Mouse (Mus musculus): ENCODE measurements around the gene Vcl.

Vcl gene

GRCm38 (mm10) chr14:20945296-20945695 is 16.1 kb downstream of the Vcl start:
- no peak for DNase-seq

- DNase-seq = no peak
Observed at GRCm38 (mm10) chr14:20956021-20956420, 26.8 kb downstream of the Vcl start.

DNA sequence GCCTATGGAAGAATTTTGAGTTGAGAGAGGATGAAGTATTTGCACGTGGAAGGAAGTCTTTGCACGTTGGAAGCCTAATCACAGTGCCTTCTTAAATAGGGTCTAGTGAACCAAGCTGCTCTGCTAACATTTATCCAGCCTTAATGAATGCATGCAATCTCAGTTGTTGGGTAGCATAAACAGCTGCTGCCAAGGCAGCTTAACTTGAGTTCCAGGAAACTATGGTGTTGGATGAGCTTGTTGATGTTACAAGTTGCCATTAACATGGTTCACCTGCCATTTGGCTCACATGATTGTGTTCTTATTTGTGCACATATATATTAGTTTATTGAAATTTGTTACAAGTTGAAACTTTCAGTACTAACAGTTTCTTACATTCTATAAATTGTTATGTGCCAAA is 29.8 kb downstream of the Vcl start:
- no peak for DNase-seq

- DNase-seq = no peak
Observed at GRCm38 (mm10) chr14:20962466-20962865, 33.3 kb downstream of the Vcl start.

- DNase-seq = no peak
Observed at GRCm38 (mm10) chr14:20962906-20963305, 33.7 kb downstream of the Vcl start.

DNA sequence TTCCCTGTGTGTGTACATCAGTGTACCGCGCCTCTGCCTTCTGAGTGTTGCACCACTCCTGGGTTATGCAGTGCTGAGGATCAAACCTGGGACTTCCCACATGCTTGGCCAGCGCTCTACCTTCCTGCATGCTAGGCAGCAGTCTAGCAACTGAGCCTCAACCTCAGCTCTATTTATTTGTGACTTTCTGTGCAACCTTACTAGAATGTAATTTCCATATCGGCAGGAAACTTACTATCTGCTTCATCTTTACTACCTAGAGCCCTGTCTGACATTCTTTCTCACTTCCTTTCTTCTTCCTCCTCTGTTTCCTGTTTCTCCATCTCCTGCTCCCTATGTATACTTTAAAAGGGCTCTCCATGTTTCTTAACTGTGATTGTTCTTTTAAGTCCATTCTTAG is 34.7 kb downstream of the Vcl start:
- no peak for DNase-seq

- DNase-seq = no peak
Observed at GRCm38 (mm10) chr14:20964285-20964684, 35.1 kb downstream of the Vcl start.

GRCm38 (mm10) chr14:20966959-20967670 is 37.9 kb downstream of the Vcl start:
- no peak for DNase-seq

- DNase-seq = no peak
Observed at GRCm38 (mm10) chr14:20969066-20969465, 39.9 kb downstream of the Vcl start.

- DNase-seq = peak; percentile 17
Observed at GRCm38 (mm10) chr14:20970389-20970788, 41.2 kb downstream of the Vcl start.

DNA sequence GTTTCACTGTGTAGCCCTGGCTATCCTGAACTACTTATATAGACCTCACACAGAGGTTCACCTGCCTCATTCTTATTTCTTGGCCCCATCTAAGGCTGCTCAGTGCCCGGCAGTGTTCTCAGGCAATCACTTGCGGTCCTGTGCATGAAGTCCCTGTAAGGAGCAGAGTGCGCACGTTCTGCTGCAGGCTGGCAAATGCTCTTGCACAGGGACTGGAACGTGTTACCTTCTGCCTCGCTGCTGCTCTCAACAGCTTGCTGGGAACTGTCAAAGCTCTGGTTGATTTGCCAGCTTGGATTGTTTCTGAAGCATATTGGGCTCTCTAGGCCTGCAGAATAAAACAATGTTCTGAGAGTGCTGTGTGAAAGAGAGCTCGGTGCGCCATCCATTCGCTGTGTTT is 41.7 kb downstream of the Vcl start:
- DNase-seq = no peak

GRCm38 (mm10) chr14:20973821-20974220 is 44.6 kb downstream of the Vcl start:
- DNase-seq = no peak

- DNase-seq = peak; percentile 18
Observed at GRCm38 (mm10) chr14:20976741-20977140, 47.5 kb downstream of the Vcl start.

DNA sequence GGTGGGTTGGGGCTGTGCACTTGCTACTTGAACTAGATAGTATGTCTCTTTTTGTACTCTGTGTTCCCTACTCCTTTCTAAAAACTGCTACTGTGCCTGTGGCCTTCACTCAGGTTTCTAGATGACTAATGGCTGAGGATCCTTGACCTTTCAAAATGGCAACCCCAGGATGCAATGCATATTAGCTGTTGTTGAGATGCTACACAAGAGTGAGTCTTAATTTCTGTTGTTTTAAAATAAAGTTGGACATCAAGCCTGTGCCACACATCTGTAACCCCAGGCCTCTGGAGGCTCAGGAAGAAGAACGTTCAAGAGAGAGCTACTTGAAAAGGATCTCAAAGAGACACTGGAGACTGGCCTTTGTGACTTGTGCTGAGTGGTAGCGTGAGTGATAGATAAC is 48.5 kb downstream of the Vcl start:
- no peak for DNase-seq

DNA sequence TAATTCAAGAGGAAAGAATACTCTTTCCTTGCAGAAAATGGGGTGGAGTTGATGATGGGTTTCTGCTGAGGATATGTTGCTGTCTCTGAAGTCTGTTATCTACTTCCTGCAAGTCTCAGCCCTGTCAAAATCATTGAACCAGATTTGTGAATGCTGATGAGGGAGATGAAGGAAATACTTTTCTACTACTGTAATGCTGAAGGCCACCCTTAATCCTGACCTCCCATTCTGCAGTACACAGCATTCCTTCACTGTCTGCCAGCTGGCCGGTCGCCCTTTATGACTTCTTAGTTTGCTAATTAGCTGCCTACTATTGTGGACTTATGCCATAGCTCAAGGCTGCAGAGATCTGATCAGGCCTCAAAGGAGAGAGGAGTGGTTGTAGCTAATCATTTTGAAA is 54.6 kb downstream of the Vcl start:
- peak; percentile 84 for DNase-seq

- no peak for DNase-seq
Observed at GRCm38 (mm10) chr14:20985482-20985881, 56.3 kb downstream of the Vcl start.

DNA sequence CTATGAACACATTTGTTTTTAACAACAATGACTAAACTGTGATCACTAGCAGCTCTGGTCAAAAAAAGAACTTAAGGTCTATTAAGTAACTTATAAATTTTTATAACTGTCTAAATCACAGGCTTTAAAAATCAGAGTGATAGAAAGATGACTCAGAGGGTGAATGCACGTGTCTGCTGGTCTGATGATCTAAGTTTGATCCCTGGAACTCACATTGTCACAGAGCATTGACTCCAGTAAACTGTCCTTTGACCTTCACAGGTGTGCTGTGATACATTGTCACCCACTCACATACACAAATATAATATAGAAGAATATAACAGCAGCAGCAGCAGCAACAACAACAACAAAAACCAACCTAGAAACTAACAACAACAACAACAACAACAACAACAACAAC is 62.3 kb downstream of the Vcl start:
- no peak for DNase-seq

- peak; percentile 63 for DNase-seq
Observed at GRCm38 (mm10) chr14:20993067-20993691, 64.0 kb downstream of the Vcl start.

- no peak for DNase-seq
Observed at GRCm38 (mm10) chr14:20994475-20994874, 65.3 kb downstream of the Vcl start.

DNA sequence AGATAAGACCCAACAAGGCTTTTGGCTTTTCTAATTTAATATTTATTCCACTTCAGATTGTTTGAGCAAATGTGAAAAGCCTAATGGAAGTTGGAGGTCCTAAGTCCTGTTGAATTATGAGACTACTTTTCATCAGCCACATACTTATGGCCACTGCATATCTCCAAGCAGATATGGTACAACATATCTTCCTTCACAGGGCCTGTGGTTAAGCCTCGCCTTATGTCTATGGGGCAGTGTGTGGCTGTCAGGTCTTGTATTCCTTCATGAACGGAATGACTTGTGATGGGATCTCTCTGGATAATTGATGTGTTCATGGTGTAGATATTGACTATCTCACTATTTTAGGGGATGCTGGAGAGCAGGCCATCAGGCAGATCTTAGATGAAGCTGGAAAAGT is 66.3 kb downstream of the Vcl start:
- no peak for DNase-seq

GRCm38 (mm10) chr14:20996361-20996760 is 67.2 kb downstream of the Vcl start:
- DNase-seq = no peak

DNA sequence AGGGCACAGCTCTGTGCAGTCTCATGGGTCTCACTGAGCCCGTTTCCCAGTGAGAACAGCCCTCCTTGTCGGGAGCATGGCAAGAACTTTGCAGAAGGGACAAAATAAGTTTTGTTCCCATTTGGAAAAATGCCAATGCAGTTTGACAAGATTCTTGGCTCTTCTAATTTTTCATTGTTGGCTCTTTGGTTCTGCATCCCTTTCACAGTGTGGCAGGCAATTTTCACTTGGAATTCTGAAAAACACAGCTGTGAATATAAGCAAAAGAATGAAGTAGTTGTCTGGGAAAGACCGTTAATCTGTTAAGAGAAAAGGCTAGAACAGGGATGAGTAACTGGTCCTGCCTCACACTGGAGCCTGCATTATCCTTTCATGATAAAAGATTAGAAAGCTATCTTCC is 68.3 kb downstream of the Vcl start:
- DNase-seq = no peak

- DNase-seq = no peak
Observed at GRCm38 (mm10) chr14:20999617-21000016, 70.4 kb downstream of the Vcl start.

DNA sequence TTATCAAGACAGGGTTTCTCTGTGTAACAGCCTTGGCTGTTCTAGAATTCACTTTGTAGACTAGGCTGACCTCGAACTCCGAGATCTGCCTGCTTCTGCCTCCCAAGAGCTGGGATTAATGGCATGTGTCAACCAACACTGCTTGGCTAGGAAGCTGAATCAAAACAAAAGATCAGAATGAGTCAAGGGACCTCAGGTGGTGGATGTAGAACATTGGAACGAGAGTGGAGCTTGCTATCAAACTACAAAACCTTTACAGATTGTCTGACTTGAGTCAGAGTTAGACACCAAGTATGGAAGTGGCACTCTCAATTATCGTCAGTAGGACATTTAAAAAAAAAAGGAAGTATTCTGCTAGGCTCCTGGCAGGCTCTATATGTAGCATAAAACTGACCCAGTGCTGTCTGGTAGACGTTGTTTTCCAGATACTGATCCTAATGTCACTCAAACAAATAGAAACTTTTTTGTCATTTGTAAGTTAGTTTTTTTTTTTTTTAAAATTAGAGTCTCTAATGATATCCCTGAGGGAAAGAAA is 84.7 kb downstream of the Vcl start:
- DNase-seq = no peak

GRCm38 (mm10) chr14:21017871-21018270 is 88.7 kb downstream of the Vcl start:
- DNase-seq = no peak
